Mouse (Mus musculus): ENCODE measurements around the gene Gba2. TPM values are rescaled to one million over a fixed set of nuclear protein-coding genes. Genes with fewer than 3 reads are reported as not detected.

Gene Gba2
- polyA plus RNA-seq, 1 experiment from 2014 or later, result 14.4 TPM

DNA sequence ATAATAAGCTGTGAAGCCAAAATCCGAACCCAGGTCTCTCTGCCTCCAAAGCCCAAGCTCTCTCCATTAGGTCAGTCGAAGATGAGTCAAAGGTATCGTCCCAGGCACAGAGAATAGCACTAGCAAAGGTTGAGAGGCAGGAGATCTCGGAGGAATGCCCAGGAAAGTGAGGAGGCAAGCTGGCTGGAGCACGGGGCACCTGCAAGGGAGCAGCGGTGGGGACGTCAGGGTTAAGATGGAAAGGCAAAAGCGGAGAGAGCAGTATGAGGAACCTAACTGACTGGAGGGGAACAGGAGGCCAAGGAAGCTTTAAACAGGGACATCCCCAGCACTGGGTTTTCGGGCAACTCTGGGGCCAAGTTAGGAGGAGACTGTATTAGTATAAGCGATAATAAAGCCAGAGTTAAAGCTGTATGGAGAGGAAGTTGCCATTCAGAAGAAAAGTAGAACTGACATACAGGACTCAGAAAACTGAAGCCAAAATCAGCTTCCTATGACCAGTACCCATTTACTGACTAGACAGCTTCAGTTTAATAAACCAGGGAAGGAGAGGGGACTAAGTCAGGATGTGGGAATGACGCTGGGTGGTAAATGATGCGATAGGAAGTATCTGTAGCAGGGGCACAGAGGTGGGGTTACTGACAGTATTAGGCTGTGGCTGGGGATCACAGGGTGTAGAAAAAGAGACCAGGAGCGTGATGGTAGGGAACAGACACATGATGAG lies 19.0 kb downstream of the Gba2 start:
- H3K4me1 ChIP-seq (ENCODE audit: insufficient read depth, low read depth, low read length), result peaks cover 39% of the 10 kb centered on the region

DNA sequence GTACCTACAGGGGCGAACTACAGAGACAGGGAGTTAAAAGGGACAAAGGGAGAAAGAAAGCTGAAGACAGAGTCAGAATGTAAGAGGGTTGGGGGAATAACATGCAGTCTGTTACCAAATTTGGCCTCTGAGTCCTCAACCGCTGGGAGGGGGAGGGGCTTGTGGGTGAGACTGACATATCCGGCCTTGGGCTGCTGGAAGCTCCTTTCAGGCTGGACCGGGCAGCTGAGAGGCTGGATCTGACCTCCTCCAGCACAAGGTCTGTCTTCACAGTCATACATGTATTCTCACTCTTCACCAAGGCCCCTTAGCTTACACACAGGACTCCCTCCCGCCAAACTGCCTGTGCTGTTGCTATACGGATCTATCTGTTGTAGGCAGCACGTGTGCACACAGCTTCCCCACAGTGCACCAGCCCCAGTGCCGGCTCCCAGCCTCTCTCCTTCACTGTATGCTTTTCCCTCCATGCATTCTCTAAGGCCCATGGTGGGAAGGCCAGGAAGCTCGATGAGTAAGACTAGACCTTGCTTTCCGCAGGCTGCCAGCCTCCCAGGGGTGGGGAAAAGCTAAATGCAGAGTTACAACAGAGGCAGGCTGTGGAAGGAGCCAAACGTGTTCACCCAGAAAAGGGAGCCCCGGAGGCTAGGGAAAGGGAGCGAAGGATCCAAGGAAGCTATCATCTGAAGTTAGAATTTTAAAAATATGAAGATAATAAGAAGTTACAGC lies 19.9 kb downstream of the Gba2 start:
- peak overlapping the region; percentile 34; the same call in 1 of the 2 replicates for H3K9ac ChIP-seq (replicated peaks; ENCODE audit: low read depth)
- peaks cover 35% of the 10 kb centered on the region for H3K4me1 ChIP-seq (ENCODE audit: insufficient read depth, low read depth, low read length)
- H3K4me2 ChIP-seq (replicated peaks; ENCODE audit: low read depth, low read length), result peak overlapping the region; percentile 67
- no peaks in the 10 kb centered on the region for H3K27me3 ChIP-seq (replicated peaks; ENCODE audit: insufficient read depth, low read length)
- TF ChIP-seq EP300 (IDR thresholded peaks at IDR 0.05) (peak; percentile 28), CTCF (IDR thresholded peaks at IDR 0.05) (no peak)
- 8% methylated on average over 13 of the region's 13 CpGs for WGBS
- no peaks in the 10 kb centered on the region for H3K9me3 ChIP-seq (ENCODE audit: low read length)
- ATAC-seq (peak; percentile 49), DNase-seq (ENCODE audit: low spot score) (peak; percentile 94)
- peak overlapping the region; percentile 99 for H3K27ac ChIP-seq (ENCODE audit: low read length)
- peaks cover 24% of the 10 kb centered on the region for H3K36me3 ChIP-seq (ENCODE audit: insufficient read depth, low read length)
- H3K4me3 ChIP-seq (ENCODE audit: low read depth, low read length), result peak overlapping the region; percentile 20

More for the DNA sequence above, 19.0 kb downstream of the Gba2 start:
- TF ChIP-seq EP300 (IDR thresholded peaks at IDR 0.05), result no peak
- no peak for TF ChIP-seq CTCF (IDR thresholded peaks at IDR 0.05)
- H3K4me2 ChIP-seq (replicated peaks; ENCODE audit: low read depth, low read length), result peak overlapping the region; percentile 67
- H3K9me3 ChIP-seq (ENCODE audit: low read length), result no peaks in the 10 kb centered on the region
- H3K9ac ChIP-seq (replicated peaks; ENCODE audit: low read depth), result peak overlapping the region; percentile 93
- ATAC-seq (no peak), DNase-seq (ENCODE audit: low spot score) (no peak)
- peak overlapping the region; percentile 80 for H3K4me3 ChIP-seq (ENCODE audit: low read depth, low read length)
- no peaks in the 10 kb centered on the region for H3K27me3 ChIP-seq (replicated peaks; ENCODE audit: insufficient read depth, low read length)
- peak overlapping the region; percentile 99 for H3K27ac ChIP-seq (ENCODE audit: low read length)
- 51% methylated on average over 13 of the region's 13 CpGs for WGBS
- peaks cover 17% of the 10 kb centered on the region for H3K36me3 ChIP-seq (ENCODE audit: insufficient read depth, low read length)

- H3K9me3 ChIP-seq (ENCODE audit: low read length), result no peaks in the 10 kb centered on the region
- H3K36me3 ChIP-seq (ENCODE audit: insufficient read depth, low read length), result peaks cover 31% of the 10 kb centered on the region
- peak overlapping the region; percentile 23; the same call in 1 of the 2 replicates for H3K9ac ChIP-seq (replicated peaks; ENCODE audit: low read depth)
- ATAC-seq (peak; percentile 31), DNase-seq (ENCODE audit: low spot score) (peak; percentile 94)
- no peaks in the 10 kb centered on the region for H3K27me3 ChIP-seq (replicated peaks; ENCODE audit: insufficient read depth, low read length)
- H3K4me2 ChIP-seq (replicated peaks; ENCODE audit: low read depth, low read length), result peak overlapping the region; percentile 67
- H3K27ac ChIP-seq (ENCODE audit: low read length), result peak overlapping the region; percentile 99
- 5% methylated on average over 5 of the region's 5 CpGs for WGBS
- TF ChIP-seq EP300 (IDR thresholded peaks at IDR 0.05) (peak; percentile 86), CTCF (IDR thresholded peaks at IDR 0.05) (no peak)
- H3K4me3 ChIP-seq (ENCODE audit: low read depth, low read length), result peak overlapping the region; percentile 20
- peaks cover 29% of the 10 kb centered on the region for H3K4me1 ChIP-seq (ENCODE audit: insufficient read depth, low read depth, low read length)
Measured at GRCm38 (mm10) chr4:43558028-43558630, 20.5 kb downstream of the Gba2 start.

GRCm38 (mm10) chr4:43555926-43556325 lies 22.7 kb downstream of the Gba2 start:
- no peak overlapping the region for H3K9ac ChIP-seq (replicated peaks; ENCODE audit: low read depth)
- peaks cover 29% of the 10 kb centered on the region for H3K4me1 ChIP-seq (ENCODE audit: insufficient read depth, low read depth, low read length)
- no peaks in the 10 kb centered on the region for H3K27me3 ChIP-seq (replicated peaks; ENCODE audit: insufficient read depth, low read length)
- H3K36me3 ChIP-seq (ENCODE audit: insufficient read depth, low read length), result peaks cover 50% of the 10 kb centered on the region
- no peaks in the 10 kb centered on the region for H3K9me3 ChIP-seq (ENCODE audit: low read length)
- H3K27ac ChIP-seq (ENCODE audit: low read length), result no peak overlapping the region
- H3K4me2 ChIP-seq (replicated peaks; ENCODE audit: low read depth, low read length), result no peak overlapping the region
- WGBS, result 91% methylated on average over 7 of the region's 7 CpGs
- no peak for TF ChIP-seq EP300 (IDR thresholded peaks at IDR 0.05)
- TF ChIP-seq CTCF (IDR thresholded peaks at IDR 0.05), result no peak
- ATAC-seq, result no peak
- no peak for DNase-seq (ENCODE audit: low spot score)
- H3K4me3 ChIP-seq (ENCODE audit: low read depth, low read length), result no peak overlapping the region

DNA sequence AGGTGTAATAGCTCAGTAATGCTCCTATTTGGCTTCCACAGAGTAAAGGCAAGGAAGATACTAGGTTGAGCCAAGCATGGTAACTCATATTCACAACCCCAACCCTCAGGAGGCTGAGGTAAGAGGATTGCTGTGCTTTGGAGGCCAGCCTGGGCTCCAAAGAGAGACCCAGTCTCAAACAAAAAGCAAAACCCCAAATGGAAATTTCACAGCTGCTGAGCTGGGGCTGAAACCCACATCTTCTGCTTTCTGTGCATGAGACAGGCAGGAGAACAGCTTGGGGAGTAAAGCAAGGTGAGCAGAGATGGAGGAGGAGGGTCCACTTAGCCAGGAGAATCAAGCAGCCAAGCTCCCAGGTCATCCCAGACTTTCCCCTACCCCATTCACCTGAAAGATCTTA lies 24.8 kb downstream of the Gba2 start:
- Histone ChIP-seq H3K9me3 (ENCODE audit: low read length) (no peaks in the 10 kb centered on the region), H3K4me1 (ENCODE audit: insufficient read depth, low read depth, low read length) (peaks cover 15% of the 10 kb centered on the region), H3K4me2 (replicated peaks; ENCODE audit: low read depth, low read length) (no peak overlapping the region), H3K9ac (replicated peaks; ENCODE audit: low read depth) (no peak overlapping the region), H3K4me3 (ENCODE audit: low read depth, low read length) (no peak overlapping the region), H3K27me3 (replicated peaks; ENCODE audit: insufficient read depth, low read length) (no peaks in the 10 kb centered on the region), H3K36me3 (ENCODE audit: insufficient read depth, low read length) (peaks cover 71% of the 10 kb centered on the region), H3K27ac (ENCODE audit: low read length) (no peak overlapping the region)
- DNase-seq (ENCODE audit: low spot score), result no peak
- no peak for ATAC-seq
- TF ChIP-seq CTCF (IDR thresholded peaks at IDR 0.05) (no peak), EP300 (IDR thresholded peaks at IDR 0.05) (no peak)

DNA sequence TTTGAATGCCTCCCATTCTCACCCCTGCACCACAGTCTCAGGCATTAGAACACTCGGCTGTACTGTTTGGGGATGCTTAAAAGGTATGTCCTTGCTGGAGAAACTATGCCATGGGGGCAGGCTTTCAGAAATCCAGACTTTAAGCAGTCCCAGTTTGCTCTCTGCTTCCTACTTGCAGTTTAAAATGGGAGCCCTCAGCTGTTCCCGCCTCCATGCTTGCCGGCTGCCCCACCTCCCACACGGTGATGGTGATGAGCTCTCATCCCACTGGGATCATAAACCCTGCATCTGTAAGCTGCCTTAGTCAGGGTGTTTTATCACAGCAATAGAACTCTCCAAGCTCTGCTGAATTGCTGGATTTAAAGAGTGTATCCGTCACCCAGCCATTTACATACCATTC lies 26.2 kb downstream of the Gba2 start:
- Histone ChIP-seq H3K4me1 (ENCODE audit: insufficient read depth, low read depth, low read length) (peaks cover under 1% of the 10 kb centered on the region; the same call in 1 of the 2 replicates), H3K27me3 (replicated peaks; ENCODE audit: insufficient read depth, low read length) (no peaks in the 10 kb centered on the region), H3K4me2 (replicated peaks; ENCODE audit: low read depth, low read length) (no peak overlapping the region), H3K27ac (ENCODE audit: low read length) (no peak overlapping the region), H3K9ac (replicated peaks; ENCODE audit: low read depth) (no peak overlapping the region), H3K4me3 (ENCODE audit: low read depth, low read length) (no peak overlapping the region), H3K9me3 (ENCODE audit: low read length) (no peaks in the 10 kb centered on the region), H3K36me3 (ENCODE audit: insufficient read depth, low read length) (peaks cover 73% of the 10 kb centered on the region)
- DNase-seq (ENCODE audit: low spot score) (no peak), ATAC-seq (no peak)
- no peak for TF ChIP-seq EP300 (IDR thresholded peaks at IDR 0.05)
- TF ChIP-seq CTCF (IDR thresholded peaks at IDR 0.05), result no peak
- 94% methylated on average over 5 of the region's 5 CpGs for WGBS

Data from lung, postnatal 0 days (tissue).